Mouse (Mus musculus) layer of hippocampus, adult 11-12 months (tissue): Measurements from ENCODE around the gene Kcnk7.

Experiments used
- DNase-seq: peaks from one replicate; pipeline ENCODE4 v3.0.0; 2022; ENCODE audit warnings: low spot score

Gene Kcnk7

GRCm38 (mm10) chr19:5756321-5756985 lies 52.3 kb downstream of the Kcnk7 start:
- peak; percentile 77 for DNase-seq
